Mouse (Mus musculus) bone marrow macrophage, adult 2 months (primary cell): ENCODE measurements around the gene Pop4. TPM values are rescaled to one million over a fixed set of nuclear protein-coding genes. Genes with fewer than 3 reads are reported as not detected.
"Not testable (repeated sequence)": the region's sequence is repeated elsewhere in the genome, so short reads cannot be mapped to it uniquely, and the experiment has no call there.

Experiments
- H3K27ac ChIP-seq: 2 replicates; pipeline ENCODE4 v1.5.1; 2012; ENCODE audit warnings: low read depth, low read length; ENCODE audit not compliant: insufficient read depth
- H3K4me1 ChIP-seq: 2 replicates; pipeline ENCODE4 v1.6.1; 2012; ENCODE audit warnings: low read length; ENCODE audit not compliant: control insufficient read depth, insufficient read depth
- H3K4me3 ChIP-seq: 2 replicates; pipeline ENCODE4 v1.5.1; 2012; ENCODE audit warnings: mild to moderate bottlenecking, low read length, moderate library complexity; ENCODE audit not compliant: insufficient read depth
- CTCF ChIP-seq: IDR thresholded peaks from 2 replicates; pipeline ENCODE4 v1.5.1; 2012; ENCODE audit warnings: low read depth, mild to moderate bottlenecking, low read length, moderate library complexity
- POLR2A ChIP-seq: IDR thresholded peaks from 2 replicates; pipeline ENCODE4 v1.6.1; 2012; ENCODE audit warnings: mild to moderate bottlenecking, low read depth, low read length, borderline replicate concordance
- polyA plus RNA-seq: library from polyadenylated mRNA; stranded (reverse); fragments of >200 nt; gene quantifications from 2 replicates; pipeline ENCODE4 v1.2.4, GENCODE M21; 2012; ENCODE audit not compliant: missing spikeins, insufficient read depth, insufficient read length

The Pop4 gene
- 22.1 and 22.9 TPM in 2 replicates for polyA plus RNA-seq

- H3K4me1 ChIP-seq = peaks cover 18% of the 10 kb centered on the region
- H3K27ac ChIP-seq = no peak within 1 kb of the TSS
- H3K4me3 ChIP-seq = peak within 1 kb of the TSS; percentile 87
- TF ChIP-seq CTCF = no peak
These were observed at the start of gene Pop4 for GRCm38 (mm10) chr7:38270703-38271510. TSS of gene Pop4 (minus strand) at chr7:38271423.

DNA sequence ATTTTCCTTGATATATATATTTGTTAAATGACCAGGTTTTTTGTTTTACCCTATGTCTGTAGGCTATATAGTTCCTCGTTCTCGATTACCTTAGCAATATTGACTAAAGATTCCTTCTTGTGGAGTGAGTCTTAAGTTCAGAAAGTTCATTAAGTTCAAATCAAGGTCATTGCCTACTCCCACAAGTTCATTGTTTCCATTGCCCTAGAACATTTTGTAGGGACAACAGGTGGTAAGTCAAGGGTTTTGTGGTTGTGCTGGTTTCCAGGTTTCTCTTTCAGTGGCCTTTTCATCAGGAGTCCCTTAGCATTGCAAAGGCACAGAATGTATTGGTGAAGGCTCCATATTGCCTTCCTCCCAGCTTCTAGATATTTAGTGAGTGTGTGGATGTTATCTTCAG lies 49.4 kb upstream of the Pop4 start:
- TF ChIP-seq CTCF (no peak), POLR2A (no peak)
- no peak overlapping the region for H3K4me3 ChIP-seq
- H3K27ac ChIP-seq = no peak overlapping the region
- no peaks in the 10 kb centered on the region for H3K4me1 ChIP-seq

- not testable (repeated sequence) for H3K4me1 ChIP-seq, H3K4me3 ChIP-seq, H3K27ac ChIP-seq
These were observed 11.0 kb upstream of the Pop4 start for GRCm38 (mm10) chr7:38282192-38282591.

- Histone ChIP-seq H3K27ac (no peak overlapping the region), H3K4me1 (peaks cover 14% of the 10 kb centered on the region), H3K4me3 (no peak overlapping the region)
- no peak for TF ChIP-seq POLR2A
- no peak for TF ChIP-seq CTCF
These were observed 1.3 kb upstream of the Pop4 start for GRCm38 (mm10) chr7:38272551-38272950.

- Histone ChIP-seq H3K4me1 (peaks cover 18% of the 10 kb centered on the region), H3K27ac (no peak overlapping the region), H3K4me3 (peak overlapping the region; percentile 23)
- no peak for TF ChIP-seq CTCF
- TF ChIP-seq POLR2A = no peak
These were observed 636 bp upstream of the Pop4 start for GRCm38 (mm10) chr7:38271859-38272258.

- TF ChIP-seq CTCF (no peak), POLR2A (no peak)
- no peak overlapping the region for H3K27ac ChIP-seq
These were observed 238 bp upstream of the Pop4 start for GRCm38 (mm10) chr7:38271511-38271811.

GRCm38 (mm10) chr7:38267006-38267680 lies 4.1 kb downstream of the Pop4 start:
- no peak overlapping the region for H3K4me3 ChIP-seq
- H3K4me1 ChIP-seq = peaks cover 18% of the 10 kb centered on the region
- no peak overlapping the region for H3K27ac ChIP-seq
- TF ChIP-seq POLR2A (no peak), CTCF (no peak)

More at GRCm38 (mm10) chr7:38271511-38271811, 238 bp upstream of the Pop4 start:
- peak overlapping the region; percentile 87 for H3K4me3 ChIP-seq
- H3K4me1 ChIP-seq = peaks cover 18% of the 10 kb centered on the region

DNA sequence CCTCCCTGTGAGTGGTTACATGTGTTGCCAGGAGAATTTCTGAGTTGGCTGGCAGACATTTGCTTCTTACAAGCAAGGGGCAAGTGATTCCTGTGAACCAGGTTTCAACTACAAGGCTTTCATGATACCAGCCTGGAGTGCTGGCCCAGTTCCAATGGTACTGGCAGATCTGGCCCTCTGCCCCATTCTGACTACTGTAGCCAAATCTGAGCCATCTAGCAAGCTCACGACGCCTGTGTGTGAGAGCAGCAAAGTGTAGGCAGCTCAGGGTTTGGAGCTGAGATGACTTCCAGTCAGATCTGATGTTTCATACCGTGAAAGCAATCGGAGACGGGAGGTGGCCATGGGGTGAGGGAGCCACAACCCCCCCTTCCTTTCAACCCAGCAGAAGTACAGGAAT lies 8.8 kb downstream of the Pop4 start:
- no peak for TF ChIP-seq CTCF
- no peak for TF ChIP-seq POLR2A
- Histone ChIP-seq H3K4me3 (no peak overlapping the region), H3K4me1 (peaks cover 2% of the 10 kb centered on the region; the same call in 1 of the 2 replicates)

GRCm38 (mm10) chr7:38259631-38260030 lies 11.6 kb downstream of the Pop4 start:
- Histone ChIP-seq H3K4me1 (no peaks in the 10 kb centered on the region), H3K27ac (no peak overlapping the region), H3K4me3 (no peak overlapping the region)
- no peak for TF ChIP-seq CTCF
- no peak for TF ChIP-seq POLR2A

More for the DNA sequence above, 8.8 kb downstream of the Pop4 start:
- H3K27ac ChIP-seq = no peak overlapping the region

DNA sequence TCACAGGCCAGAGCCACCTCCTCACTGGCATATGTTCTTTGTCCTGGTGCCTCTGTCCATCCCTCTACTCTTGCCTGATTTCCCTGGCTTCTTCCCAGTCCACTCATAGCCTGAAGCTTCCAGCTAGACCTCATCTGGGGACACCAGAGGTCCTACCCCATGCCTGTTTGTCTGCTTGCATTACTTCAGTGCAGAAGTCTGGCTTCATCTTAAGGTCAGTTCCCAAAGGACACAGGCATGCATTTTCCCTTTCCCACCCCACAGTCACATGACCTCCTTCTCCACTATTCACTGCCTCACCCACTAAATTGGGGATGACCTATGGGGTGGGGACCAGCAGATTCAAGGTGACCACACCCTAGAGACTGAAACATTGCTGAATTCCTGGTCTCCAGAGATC lies 17.8 kb downstream of the Pop4 start:
- no peaks in the 10 kb centered on the region for H3K4me1 ChIP-seq

More for the DNA sequence above, 17.8 kb downstream of the Pop4 start:
- TF ChIP-seq POLR2A (no peak), CTCF (no peak)
- Histone ChIP-seq H3K27ac (no peak overlapping the region), H3K4me3 (no peak overlapping the region)
